Mouse (Mus musculus): ENCODE measurements around the gene Hist1h2ad. TPM values are rescaled to one million over a fixed set of nuclear protein-coding genes. Genes with fewer than 3 reads are reported as not detected.
"Not testable (repeated sequence)": the region's sequence is repeated elsewhere in the genome, so short reads cannot be mapped to it uniquely, and the experiment has no call there.

Gene Hist1h2ad
- polyA plus RNA-seq, 1 experiment from 2014 or later, result 0.49 TPM

DNA sequence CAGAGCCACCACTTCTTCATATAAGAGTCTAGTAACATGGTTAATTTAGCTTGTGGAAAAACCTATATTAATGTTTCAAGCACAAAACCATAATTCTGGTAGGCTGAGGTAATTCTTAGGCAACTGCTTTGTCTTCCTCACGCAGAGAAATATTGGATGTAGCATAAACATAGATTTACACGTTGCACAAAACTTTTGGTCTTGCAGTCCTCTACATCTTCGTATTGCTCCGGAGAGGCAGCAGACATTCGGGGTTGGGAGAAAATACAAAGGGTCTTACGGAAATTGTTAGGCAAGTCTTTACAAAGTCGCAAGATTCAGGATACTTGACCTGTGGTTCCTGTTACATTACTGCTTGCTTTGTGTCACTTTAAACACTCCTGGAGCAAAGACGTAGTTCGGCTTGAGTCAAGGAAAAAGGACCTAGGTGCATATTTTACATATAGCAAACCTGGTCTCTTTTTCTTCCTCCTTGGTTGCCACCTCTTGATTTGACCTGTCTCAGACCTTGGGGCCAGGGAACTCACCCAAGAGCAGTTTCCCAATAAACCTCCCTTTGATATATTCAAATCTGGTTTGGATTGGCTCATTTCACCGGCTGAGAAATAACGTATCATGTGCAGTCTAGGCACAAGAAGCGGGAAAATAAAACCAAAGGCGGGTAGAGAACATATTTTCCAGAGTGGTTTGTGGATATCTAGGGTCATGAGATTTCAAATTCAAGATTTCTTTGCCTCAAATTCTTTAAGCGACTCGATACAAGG is 39.6 kb upstream of the Hist1h2ad start:
- Histone ChIP-seq H3K4me1 (ENCODE audit: insufficient read depth, low read depth, low read length) (peaks cover 21% of the 10 kb centered on the region; the same call in 1 of the 2 replicates), H3K36me3 (ENCODE audit: insufficient read depth, low read length) (no peaks in the 10 kb centered on the region), H3K4me3 (ENCODE audit: low read depth, low read length) (peak overlapping the region; percentile 41), H3K27ac (ENCODE audit: low read length) (peak overlapping the region; percentile 3; the same call in 1 of the 2 replicates), H3K4me2 (replicated peaks; ENCODE audit: low read depth, low read length) (peak overlapping the region; percentile 76), H3K9ac (replicated peaks; ENCODE audit: low read depth) (no peak overlapping the region), H3K9me3 (ENCODE audit: low read length) (no peaks in the 10 kb centered on the region), H3K27me3 (replicated peaks; ENCODE audit: insufficient read depth, low read length) (no peaks in the 10 kb centered on the region)
- WGBS, result under 1% methylated on average over 15 of the region's 15 CpGs
- TF ChIP-seq CTCF (IDR thresholded peaks at IDR 0.05), result no peak
- no peak for TF ChIP-seq EP300 (IDR thresholded peaks at IDR 0.05)
- peak; percentile 63 for DNase-seq (ENCODE audit: low spot score)
- no peak for ATAC-seq

DNA sequence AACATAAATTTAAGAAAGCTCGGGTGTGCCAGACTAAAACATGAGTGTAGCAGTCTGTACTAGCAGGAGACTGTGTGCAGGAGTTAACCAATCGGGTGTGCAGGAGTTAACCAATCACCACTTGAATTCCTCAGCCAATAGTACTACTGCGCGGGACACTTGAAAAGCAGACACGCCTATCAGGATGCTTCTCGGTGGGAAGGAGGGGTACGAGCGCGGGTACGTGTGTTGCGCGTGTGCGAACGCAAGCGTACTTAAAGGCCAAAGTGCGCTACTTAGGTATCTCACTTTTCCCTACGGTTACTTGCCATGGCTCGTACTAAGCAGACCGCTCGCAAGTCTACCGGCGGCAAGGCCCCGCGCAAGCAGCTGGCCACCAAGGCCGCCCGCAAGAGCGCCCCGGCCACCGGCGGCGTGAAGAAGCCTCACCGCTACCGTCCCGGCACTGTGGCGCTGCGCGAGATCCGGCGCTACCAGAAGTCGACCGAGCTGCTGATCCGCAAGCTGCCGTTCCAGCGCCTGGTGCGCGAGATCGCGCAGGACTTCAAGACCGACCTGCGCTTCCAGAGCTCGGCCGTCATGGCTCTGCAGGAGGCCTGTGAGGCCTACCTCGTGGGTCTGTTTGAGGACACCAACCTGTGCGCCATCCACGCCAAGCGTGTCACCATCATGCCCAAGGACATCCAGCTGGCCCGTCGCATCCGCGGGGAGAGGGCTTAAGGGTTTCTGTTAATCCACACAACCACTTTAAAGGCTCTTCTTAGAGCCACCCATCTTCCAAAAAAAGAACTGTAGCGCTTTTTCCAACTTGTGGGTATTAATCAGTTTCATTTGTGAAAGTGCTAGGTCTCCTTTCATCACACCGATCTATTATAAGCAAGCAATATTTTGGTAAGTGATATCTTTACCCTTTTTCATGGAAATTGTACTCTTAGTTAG is 38.8 kb upstream of the Hist1h2ad start, which contains the start of gene Hist1h3g:
TSS of gene Hist1h3g (plus strand) at position 286 of the 939 bp plus-strand sequence.
- Histone ChIP-seq H3K4me2 (replicated peaks; ENCODE audit: low read depth, low read length) (peak within 1 kb of the TSS; percentile 76), H3K27ac (ENCODE audit: low read length) (peak within 1 kb of the TSS; percentile 3; the same call in 1 of the 2 replicates), H3K4me1 (ENCODE audit: insufficient read depth, low read depth, low read length) (peaks cover 21% of the 10 kb centered on the region; the same call in 1 of the 2 replicates), H3K4me3 (ENCODE audit: low read depth, low read length) (peak within 1 kb of the TSS; percentile 41)
- H3K9ac ChIP-seq (replicated peaks; ENCODE audit: low read depth); H3K36me3 ChIP-seq (ENCODE audit: insufficient read depth, low read length); H3K27me3 ChIP-seq (replicated peaks; ENCODE audit: insufficient read depth, low read length); H3K9me3 ChIP-seq (ENCODE audit: low read length): not testable (repeated sequence)
- DNase-seq (ENCODE audit: low spot score) (peak; percentile 97), ATAC-seq (peak; percentile 73)
- under 1% methylated on average over 45 of the region's 62 CpGs for WGBS

DNA sequence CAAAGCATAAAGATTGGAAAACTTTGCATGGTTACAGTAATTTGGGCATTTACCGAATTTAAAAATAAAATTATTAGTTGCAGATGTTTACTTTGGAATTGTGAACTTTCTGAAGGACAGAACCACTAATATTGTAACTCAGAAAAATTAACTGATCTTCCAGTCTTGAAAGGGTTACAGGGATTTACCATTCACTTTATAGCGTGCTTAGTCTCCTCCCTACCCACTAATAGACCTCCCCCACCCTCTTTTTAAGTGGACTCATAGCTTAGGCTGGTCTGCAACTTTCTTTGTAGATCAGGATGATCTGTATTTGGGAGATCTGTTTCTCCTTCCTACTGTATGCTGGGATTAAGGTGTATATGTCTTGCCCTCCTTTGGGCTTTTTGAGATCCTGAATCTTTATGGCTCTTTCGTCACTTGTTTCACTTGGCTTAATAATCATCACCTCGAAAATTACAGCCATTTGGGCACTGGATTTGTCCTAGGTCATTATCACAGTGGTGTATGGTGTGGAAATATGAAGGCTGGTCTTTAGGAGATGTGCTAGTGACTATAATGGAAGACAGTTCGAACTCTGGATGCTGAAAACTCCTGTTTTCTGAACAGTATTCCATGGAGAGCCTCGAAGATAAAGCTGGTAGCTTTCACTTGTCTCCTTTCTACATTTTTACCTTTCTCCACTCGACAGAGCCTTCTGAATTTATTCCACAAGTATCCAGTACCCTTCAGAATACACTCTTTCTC is 37.9 kb upstream of the Hist1h2ad start:
- no peak overlapping the region for H3K27ac ChIP-seq (ENCODE audit: low read length)
- no peak overlapping the region for H3K4me3 ChIP-seq (ENCODE audit: low read depth, low read length)
- TF ChIP-seq CTCF (IDR thresholded peaks at IDR 0.05), result no peak
- no peak for TF ChIP-seq EP300 (IDR thresholded peaks at IDR 0.05)
- H3K36me3 ChIP-seq (ENCODE audit: insufficient read depth, low read length), result no peaks in the 10 kb centered on the region
- no peaks in the 10 kb centered on the region for H3K27me3 ChIP-seq (replicated peaks; ENCODE audit: insufficient read depth, low read length)
- WGBS, result 8% methylated on average over 7 of the region's 7 CpGs
- DNase-seq (ENCODE audit: low spot score) (no peak), ATAC-seq (no peak)
- no peaks in the 10 kb centered on the region for H3K9me3 ChIP-seq (ENCODE audit: low read length)
- H3K4me2 ChIP-seq (replicated peaks; ENCODE audit: low read depth, low read length), result no peak overlapping the region; the same call in 1 of the 2 replicates
- no peak overlapping the region; the same call in 1 of the 2 replicates for H3K9ac ChIP-seq (replicated peaks; ENCODE audit: low read depth)
- H3K4me1 ChIP-seq (ENCODE audit: insufficient read depth, low read depth, low read length), result peaks cover 21% of the 10 kb centered on the region; the same call in 1 of the 2 replicates

DNA sequence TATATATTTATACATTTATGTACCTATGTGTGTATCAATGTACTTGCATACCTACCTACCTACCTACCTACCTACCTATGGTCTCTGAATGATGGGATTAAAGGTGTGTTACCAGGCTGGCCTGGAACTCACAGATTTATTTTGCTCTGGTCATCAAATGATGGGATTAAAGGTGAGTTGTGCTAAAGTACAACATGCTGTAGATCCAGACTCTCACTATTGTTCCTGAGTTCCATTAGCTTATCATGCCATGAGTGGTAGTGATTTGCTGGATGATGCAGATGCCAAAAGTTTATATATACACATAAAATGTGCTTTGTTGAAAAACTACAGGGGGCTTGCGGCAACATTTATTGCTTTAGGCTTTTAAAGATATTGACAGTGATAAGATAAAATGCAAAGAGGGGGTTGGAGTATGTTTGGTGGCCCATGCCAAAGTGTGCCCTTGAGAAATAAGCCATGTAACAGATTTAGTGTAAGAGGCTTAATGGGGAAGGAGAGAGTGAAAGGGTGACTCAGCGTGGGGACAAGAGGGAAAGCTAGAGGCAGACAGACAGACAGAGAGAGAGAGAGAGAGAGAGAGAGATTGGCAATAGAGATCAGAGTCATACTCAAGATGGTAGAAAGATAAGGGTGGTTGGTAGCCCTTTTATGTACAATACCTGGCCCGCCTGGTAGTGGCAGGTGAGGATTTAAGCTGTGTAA is 37.0 kb upstream of the Hist1h2ad start:
- 53% methylated on average over 3 of the region's 3 CpGs for WGBS
- Histone ChIP-seq H3K27me3 (replicated peaks; ENCODE audit: insufficient read depth, low read length) (no peaks in the 10 kb centered on the region), H3K36me3 (ENCODE audit: insufficient read depth, low read length) (no peaks in the 10 kb centered on the region), H3K4me2 (replicated peaks; ENCODE audit: low read depth, low read length) (no peak overlapping the region), H3K4me3 (ENCODE audit: low read depth, low read length) (no peak overlapping the region), H3K4me1 (ENCODE audit: insufficient read depth, low read depth, low read length) (peaks cover 18% of the 10 kb centered on the region; the same call in 1 of the 2 replicates), H3K9me3 (ENCODE audit: low read length) (no peaks in the 10 kb centered on the region), H3K9ac (replicated peaks; ENCODE audit: low read depth) (no peak overlapping the region), H3K27ac (ENCODE audit: low read length) (no peak overlapping the region)
- TF ChIP-seq EP300 (IDR thresholded peaks at IDR 0.05), result no peak
- TF ChIP-seq CTCF (IDR thresholded peaks at IDR 0.05), result no peak
- DNase-seq (ENCODE audit: low spot score), result no peak
- ATAC-seq, result no peak

DNA sequence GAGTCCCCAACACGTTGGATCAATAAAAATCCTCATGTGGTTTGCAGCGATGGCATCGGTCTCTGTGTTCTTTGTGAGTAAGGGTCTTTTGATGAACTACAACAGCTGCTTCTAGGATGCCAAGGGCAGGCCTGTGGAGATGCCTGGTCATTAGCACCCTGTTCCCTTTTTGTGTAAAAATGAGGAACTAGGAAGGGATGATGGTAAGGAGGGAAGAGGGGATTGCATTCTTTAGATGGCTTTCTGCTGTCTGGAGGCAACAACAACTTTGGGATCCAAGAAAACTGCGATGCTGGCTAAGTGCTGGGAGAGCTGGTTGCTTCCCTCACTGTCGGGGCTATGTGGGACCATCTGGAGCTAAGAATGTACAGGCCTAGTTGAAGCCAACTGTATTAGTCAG is 35.9 kb upstream of the Hist1h2ad start:
- Histone ChIP-seq H3K9me3 (ENCODE audit: low read length) (no peaks in the 10 kb centered on the region), H3K9ac (replicated peaks; ENCODE audit: low read depth) (no peak overlapping the region), H3K4me2 (replicated peaks; ENCODE audit: low read depth, low read length) (no peak overlapping the region), H3K27me3 (replicated peaks; ENCODE audit: insufficient read depth, low read length) (no peaks in the 10 kb centered on the region), H3K4me1 (ENCODE audit: insufficient read depth, low read depth, low read length) (peaks cover 11% of the 10 kb centered on the region; the same call in 1 of the 2 replicates), H3K27ac (ENCODE audit: low read length) (no peak overlapping the region), H3K4me3 (ENCODE audit: low read depth, low read length) (no peak overlapping the region), H3K36me3 (ENCODE audit: insufficient read depth, low read length) (no peaks in the 10 kb centered on the region)
- no peak for TF ChIP-seq CTCF (IDR thresholded peaks at IDR 0.05)
- no peak for TF ChIP-seq EP300 (IDR thresholded peaks at IDR 0.05)
- WGBS, result 72% methylated on average over 5 of the region's 5 CpGs
- DNase-seq (ENCODE audit: low spot score), result no peak
- no peak for ATAC-seq

DNA sequence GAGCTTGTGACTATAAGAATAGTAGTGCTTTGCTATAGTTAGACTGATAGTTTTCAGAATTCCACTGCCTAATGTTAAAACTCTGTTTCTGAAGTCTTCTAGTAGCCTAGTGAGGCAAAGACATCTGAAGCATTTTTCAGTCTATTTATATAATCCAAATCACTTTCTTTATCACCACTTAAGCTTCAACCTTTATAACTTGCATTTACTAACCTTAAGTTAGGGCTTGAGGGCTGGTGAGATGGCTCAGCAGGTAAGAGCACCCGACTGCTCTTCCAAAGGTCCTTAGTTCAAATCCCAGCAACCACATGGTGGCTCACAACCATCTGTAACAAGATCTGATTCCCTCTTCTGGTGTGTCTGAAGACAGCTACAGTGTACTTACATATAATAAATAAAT is 34.4 kb upstream of the Hist1h2ad start:
- not testable (repeated sequence) for H3K4me1 ChIP-seq (ENCODE audit: insufficient read depth, low read depth, low read length); H3K9me3 ChIP-seq (ENCODE audit: low read length); H3K36me3 ChIP-seq (ENCODE audit: insufficient read depth, low read length); H3K9ac ChIP-seq (replicated peaks; ENCODE audit: low read depth); H3K4me3 ChIP-seq (ENCODE audit: low read depth, low read length); ATAC-seq; H3K27me3 ChIP-seq (replicated peaks; ENCODE audit: insufficient read depth, low read length); DNase-seq (ENCODE audit: low spot score); H3K4me2 ChIP-seq (replicated peaks; ENCODE audit: low read depth, low read length); H3K27ac ChIP-seq (ENCODE audit: low read length)
- WGBS, result 57% methylated on average over 1 of the region's 1 CpGs

Measured in lung, postnatal 0 days (tissue).